Mouse (Mus musculus) cortical plate, adult 2 months (tissue): ENCODE results near the gene Astn2.

Source experiments
- CTCF ChIP-seq: fragments of 200-500 bp; IDR thresholded peaks from 2 replicates; pipeline ENCODE4 v1.5.1; 2011; ENCODE audit warnings: mild to moderate bottlenecking, control low read depth, low read length; ENCODE audit not compliant: insufficient read depth; ENCODE audit errors: extremely low read depth
- POLR2A ChIP-seq: fragments of 200-500 bp; IDR thresholded peaks from 2 replicates; pipeline ENCODE4 v1.6.1; 2011; ENCODE audit warnings: mild to moderate bottlenecking, low read length, control low read depth; ENCODE audit not compliant: insufficient read depth; ENCODE audit errors: extremely low read depth

DNA sequence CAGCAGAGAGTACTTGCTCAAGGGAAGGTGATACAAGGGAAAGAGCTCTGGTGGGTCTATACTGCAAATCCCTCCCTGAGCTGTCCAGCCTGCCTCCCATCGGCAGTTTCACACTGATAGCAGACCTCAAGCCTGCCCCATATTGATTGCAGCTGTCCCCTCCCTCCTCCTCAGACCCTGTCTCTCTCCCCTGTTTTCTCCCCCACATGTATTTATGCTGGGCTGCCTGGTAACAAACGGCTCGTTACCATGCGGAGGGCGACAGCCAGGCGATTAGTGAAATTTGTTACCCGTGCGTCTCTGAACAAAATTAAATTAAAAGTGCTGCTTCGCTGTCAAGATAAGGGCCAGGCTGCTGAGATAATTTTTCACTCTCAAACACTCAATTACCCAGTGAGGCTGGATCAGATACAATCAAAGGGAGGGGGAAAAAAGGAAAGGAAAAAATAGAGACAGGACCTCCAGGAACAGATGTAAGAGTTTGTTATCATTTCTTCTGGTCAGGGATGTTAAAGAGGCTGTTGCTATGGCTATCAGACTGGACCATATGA is 373.0 kb downstream of the Astn2 start:
- TF ChIP-seq CTCF, result no peak
- no peak for TF ChIP-seq POLR2A
